Mouse (Mus musculus) CH12.LX (cell line): ENCODE results near the gene I830077J02Rik.

ENCODE experiments used
- CTCF ChIP-seq, 2 experiments: IDR thresholded peaks in 1 of 2; conservative IDR thresholded peaks in 1 of 2; 2 replicates each; pipeline ENCODE4 v1.5.1; 2011 to 2012; ENCODE audit warnings: low read depth in 2 of 2, low read length in 2 of 2, improper control_type of control experiment in 1 of 2, inconsistent platforms in 1 of 2, mild to moderate bottlenecking in 1 of 2, moderate library complexity in 1 of 2
- HCFC1 ChIP-seq: IDR thresholded peaks from 2 replicates; pipeline ENCODE4 v1.6.1; 2012; ENCODE audit warnings: low read depth, mild to moderate bottlenecking, inconsistent platforms, low read length, improper control_type of control experiment
- POLR2A ChIP-seq: IDR thresholded peaks from 2 replicates; pipeline ENCODE4 v1.6.1; 2011; ENCODE audit warnings: low read depth, mild to moderate bottlenecking, improper control_type of control experiment, low read length
- POLR2AphosphoS2 ChIP-seq: IDR thresholded peaks from 2 replicates; pipeline ENCODE4 v1.6.1; 2011; ENCODE audit warnings: low read depth, low read length, improper control_type of control experiment

- TF ChIP-seq CTCF (conservative IDR thresholded peaks at IDR 0.05 in 1 of 2, IDR thresholded peaks at IDR 0.05 in 1 of 2; ENCODE audit: low read depth in 2 of 2, low read length in 2 of 2) (no peak), POLR2AphosphoS2 (no peak), POLR2A (no peak), HCFC1 (no peak)
Measured at GRCm38 (mm10) chr3:105898325-105898724, 34.1 kb downstream of the I830077J02Rik start.
